Mouse (Mus musculus): ENCODE results near the gene Fam171a2.

The Fam171a2 gene

DNA sequence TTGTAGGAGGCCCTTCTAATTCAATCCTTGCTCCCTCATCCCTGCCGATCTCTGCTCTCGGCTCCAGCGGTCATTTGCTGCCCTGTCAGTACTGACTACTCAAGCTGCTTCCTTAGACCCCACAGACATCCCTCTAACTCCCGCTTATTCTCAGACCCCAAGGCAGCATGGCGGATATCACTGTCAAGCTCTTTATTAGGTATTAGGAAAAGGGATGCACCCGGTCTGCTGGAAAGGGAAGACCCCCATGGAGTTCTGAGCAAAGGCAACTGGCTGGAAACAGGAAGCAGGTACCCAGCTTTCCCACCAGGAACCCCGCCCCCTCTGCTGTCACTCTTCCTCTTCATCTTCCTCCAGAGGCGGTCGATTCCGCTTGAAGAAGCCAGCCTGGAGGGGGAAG is 5.6 kb upstream of the Fam171a2 start:
- DNase-seq: peak; percentile 9

DNA sequence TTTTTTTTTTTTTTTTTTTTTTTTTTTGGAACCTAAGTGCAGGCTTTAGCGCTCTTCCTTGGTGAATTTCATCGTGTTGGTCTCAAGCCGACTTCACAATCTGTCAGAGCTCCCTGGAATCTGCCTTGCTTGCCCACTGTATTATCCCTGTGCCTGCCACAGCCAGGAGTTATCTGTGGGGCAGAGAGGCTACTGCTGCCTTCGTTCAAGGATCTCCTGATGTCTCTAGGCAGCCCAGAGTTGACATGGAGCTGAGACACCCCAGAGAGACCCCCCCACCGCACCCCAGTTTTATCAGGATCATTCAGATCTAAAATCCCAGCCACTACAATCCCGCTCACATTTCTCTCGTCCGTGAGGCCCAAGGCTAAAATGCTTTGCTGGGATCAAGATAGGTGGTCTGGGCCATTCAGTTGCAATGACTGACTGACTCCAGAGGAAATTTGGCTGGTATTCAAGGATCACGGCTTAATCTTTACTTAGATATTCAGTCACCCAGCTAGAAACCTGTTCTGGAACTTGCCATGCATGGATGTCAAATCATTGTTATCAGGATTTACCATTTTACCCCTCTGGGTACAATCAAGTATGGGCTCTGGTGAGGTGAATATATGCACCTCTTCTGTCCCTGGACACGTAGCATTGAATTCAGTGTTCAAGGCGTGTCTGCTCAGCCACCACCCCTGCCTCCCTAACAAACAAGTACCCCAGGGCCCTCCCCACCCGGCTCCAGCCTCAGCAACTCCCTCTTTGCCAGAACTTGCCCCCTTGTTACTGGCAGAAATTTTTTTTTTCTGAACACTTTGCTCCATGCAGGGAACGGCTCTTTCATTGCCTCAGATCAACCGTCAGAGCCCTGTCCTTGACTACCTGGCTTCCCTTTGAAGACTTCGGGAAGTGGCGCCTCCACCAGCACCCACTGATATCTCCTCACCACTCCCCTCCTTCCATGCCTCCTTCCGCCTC is 1.8 kb upstream of the Fam171a2 start:
- peak; percentile 54 for DNase-seq

DNA sequence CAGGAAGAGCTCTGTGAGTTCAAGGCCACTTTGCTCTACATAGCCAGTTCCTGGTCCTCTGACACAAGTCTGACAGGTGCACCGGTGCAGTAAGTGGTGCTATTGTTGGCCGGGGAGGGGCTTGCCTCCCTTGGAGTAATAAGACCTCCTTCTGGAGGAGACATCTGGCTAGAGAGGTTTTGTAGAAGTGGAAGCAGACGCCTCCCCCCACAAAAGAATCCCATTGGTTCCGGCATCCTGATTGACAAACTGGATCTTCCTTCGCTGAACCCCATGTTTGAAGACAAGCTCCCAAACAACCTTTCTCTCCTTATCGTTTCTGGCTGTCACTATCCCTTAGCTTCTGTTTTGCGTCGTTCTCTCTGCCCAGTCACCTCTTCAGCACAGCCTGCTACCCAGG is 845 bp upstream of the Fam171a2 start:
- peak; percentile 45 for DNase-seq

DNA sequence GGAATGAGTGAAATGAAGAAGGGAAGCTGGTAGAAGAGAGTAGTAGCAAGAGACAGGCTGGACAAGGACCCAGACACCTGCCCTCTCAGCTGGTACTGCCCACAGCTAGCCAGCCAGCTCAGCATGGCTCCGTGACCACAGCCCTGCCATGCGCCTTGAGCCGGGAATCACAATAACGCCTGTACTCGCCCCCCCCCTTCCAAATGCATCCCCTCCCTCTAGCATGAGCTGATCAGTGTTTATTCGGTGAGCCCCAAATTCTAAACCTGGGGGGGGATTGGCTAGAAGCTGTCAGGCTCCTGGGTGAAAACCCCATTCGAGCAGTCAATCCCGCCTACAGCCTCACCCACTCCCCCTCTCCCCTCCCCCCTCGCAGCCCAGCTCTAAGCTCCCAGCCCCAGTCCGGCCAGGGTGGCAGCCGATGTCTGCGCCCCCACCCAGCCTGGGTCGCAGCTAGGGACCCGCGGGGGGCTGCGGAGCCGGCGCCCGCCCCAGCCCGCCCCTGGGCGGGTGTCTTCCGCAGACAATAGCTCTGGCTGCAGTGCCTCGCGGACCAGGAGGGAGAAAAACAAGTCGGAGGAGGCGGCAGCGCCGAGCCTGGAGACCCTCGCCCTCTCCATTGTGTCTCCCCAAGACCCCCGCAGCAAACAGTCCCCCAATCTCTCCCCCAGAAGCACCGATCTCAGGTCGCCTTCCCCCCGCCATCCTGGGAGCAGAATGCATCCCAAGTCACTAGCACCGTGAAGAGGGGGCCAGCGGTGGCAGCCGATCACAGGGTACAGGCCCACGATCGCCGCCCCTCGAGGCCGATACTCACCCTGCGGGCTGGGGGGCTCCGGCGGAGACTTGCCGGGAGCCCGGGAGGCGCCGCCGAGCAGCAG is 661 bp downstream of the Fam171a2 start:
- peak; percentile 66 for DNase-seq

DNA sequence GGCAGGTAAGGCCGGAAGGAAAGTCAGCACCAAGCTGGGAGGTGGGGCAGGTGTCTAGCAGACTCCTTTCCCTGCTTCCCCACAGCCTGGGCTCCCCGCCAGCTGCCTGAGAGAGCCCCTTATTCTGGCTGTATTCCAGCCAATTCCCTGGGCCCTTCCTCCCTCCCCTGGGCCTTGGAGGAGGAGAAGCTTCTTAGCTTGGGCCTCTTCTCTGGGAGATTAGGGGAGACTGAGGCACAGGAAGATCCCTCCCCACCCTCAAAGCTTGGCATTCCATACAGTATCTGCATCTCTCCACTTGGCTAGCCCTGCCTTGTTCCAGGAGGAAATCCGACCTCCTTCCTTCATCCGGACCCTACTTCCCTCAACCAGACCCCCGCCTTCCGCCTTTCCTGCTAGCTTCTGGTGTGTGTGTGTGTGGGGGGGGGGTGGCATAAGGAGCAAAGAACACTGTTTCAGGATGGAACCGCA is 1.6 kb downstream of the Fam171a2 start:
- peak; percentile 55 for DNase-seq

DNA sequence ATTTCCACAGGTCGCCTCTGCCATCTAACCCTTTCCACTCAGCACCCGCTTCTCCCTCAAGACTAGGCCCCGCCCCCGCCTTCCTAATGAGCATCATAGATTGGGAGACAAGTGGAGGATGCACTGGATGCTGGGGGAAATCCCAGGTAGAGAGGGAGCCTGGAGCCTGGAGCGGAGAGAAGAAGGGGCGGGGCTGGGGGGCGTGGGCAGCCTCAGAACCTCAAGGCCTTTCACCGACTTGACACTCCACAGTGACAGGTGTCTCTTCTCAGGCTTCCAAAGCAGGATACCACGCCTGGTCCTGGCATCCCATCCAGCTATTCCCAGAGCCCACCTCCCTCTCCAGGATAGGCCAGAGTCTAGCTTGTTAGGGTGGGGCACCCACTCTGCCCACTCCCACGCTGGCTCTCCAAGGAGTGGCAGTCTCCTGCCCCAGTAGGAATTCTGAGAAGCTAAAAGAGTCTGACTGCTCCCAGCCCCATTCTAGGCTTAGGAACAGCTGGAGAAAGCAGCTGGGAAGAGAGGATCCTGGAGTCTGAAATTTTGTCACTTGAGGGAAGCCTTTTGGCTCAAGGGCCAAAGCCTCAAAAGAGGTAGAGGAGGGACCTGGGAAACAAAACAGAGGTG is 2.1 kb downstream of the Fam171a2 start:
- peak; percentile 40 for DNase-seq

DNA sequence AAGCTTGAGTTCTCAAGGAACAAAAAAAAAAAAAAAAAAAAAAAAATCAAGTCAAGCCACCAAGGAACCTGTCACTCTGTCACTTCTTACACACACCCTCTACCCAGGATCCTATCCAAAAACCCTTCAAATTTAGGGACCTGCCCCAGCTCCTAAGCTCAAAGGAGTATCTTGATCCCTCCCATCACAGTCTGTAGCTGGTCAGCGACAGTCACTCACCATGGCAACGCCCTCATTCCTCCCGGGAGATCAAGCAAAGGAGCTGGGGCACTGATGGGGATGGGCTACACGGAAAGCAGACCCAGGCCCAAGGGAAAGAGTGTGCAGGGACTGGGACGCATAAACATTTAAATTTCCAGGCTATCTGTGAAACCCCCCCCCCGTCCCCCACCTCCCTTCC is 2.7 kb downstream of the Fam171a2 start:
- DNase-seq: no peak

DNA sequence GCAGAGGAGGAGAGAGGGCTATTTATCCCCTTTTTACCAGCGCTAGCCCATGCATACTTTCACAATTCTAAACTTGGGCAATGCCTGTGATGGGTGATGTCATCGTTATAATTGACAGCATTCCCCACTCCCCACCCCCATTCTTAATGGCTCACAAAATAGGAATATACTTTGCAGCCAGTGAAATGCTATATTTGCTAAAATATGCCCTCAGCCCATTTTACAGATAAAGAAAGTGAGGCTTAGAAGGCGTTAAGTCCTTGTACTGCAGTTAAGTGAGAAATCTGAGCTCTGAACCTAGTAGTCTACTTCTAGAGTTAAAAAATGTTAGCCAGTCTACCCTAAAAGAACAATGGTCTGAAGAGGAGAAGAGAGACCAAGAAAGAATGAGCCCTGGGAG is 3.2 kb downstream of the Fam171a2 start:
- DNase-seq: no peak

DNA sequence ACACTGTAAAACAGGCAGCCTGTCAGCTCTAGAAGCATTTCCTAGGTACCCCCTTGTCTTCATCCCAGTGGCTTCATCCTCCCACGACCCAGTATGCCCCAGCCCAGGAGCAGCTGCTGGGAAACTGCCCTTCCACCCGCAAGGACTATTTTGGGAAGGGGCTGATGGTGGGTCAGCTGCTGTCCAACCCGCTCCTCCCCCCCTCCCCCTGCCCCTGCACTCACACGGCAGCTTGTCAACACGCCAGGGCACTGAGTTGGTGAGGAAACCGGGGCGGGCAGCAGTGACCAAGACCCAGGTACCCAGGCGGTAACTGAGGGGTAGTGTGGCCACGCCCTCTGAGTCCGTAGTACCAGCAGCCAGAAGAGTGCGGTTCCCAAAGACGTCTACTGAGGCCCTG is 3.7 kb downstream of the Fam171a2 start:
- peak; percentile 34 for DNase-seq

DNA sequence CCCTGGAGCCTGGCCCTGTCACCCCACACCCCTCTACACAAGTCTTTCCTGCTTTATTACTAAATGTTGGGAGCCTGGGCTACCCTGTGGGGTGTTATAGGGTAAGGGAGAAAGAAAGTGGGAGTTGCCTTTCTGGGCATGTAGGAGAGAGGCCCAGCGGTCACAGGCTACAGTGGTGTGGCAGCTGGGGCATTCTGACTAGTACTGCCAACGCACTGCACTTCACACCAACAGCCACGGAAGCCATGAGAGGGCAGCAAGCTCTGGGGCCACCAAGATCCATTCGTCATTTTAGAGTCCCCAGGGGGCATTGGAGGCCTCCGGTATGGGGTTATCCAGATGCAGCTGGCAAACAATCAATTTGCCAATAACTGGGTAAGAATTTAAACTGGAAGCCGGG is 5.4 kb downstream of the Fam171a2 start:
- DNase-seq: peak; percentile 23

DNA sequence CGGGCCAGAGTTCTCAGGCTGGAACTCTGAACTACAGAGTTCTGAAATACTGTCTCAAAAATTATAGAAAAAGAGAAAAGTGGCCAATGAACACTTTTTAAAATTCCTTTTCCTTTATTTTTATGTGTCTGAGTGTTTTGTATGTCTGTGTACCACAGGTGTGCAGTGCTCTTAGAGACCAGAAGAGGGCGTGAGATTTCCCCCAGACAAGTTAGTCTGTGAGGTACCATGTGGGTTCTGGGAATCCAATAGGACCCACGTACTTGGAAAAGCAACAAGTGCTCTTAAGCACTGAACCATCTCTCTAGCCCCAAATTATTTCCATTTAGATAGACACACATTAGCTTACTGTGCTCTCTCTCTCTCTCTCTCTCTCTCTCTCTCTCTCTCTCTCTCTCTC is 6.0 kb downstream of the Fam171a2 start:
- DNase-seq: no peak

DNA sequence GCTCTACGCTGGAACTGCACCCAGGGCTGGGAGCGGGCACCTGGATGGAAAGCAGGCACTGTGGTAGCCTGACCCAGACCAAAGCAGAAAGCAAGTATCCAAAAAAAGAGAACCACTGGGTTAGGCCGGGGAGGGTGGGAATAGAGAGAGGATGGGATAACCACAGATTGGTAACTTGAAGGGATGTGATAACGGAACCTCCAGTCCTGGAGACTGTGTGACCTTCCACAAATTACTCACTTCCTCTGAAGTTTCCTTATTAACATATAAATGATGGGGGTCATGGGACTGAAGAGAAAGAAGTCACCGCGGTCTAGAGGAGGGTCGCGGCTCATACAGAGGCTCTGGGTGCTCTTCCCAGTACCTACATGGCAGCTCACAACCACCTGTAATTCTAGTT is 7.2 kb downstream of the Fam171a2 start:
- DNase-seq: no peak

DNA sequence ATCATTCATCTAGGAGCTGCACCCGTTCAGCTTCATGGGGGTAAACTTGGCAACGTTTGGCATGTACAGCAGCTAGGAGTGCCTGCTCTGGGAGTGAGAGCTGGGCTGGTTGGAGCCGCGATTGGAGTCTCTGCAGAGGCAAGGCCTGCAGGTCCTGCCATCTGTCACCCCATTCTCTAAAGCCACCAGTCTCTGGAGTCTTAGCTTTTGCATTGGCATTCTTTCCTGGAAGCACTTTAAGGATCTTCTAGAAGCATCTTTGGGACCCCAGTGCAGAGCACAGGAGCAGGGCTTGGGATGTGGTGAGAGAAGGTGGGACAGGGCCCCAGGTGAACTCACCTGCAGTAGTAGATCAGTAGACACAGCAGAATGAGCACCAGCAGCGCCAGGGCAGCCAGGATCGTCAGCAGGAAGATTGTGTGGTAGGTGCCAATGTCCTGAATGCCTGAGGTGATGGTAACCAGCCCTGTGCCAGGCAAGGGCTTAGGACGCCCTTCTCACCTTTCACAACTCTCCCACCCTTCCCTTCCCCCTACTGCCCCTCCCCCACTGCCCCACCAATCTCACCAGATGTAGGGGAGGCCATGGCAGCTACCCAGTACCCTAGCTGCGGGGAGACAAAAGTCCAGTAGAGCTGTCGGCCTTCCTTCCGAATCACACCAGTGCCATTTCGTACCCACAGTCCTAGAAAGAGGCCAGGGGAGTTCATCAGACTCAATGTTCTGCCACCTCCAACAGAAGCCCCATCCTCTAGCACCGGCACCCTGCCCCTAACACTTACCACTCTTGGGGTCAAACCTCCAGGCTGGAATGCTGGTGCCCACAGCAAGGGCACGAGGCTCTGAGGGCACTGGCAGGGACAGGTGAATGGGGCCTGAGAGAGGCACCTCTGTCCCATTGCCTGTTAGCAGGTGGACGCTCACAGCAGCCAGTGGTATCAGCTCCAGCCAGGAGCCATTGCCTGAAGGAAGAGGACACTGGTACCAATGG is 8.1 kb downstream of the Fam171a2 start:
- DNase-seq: peak; percentile 69

DNA sequence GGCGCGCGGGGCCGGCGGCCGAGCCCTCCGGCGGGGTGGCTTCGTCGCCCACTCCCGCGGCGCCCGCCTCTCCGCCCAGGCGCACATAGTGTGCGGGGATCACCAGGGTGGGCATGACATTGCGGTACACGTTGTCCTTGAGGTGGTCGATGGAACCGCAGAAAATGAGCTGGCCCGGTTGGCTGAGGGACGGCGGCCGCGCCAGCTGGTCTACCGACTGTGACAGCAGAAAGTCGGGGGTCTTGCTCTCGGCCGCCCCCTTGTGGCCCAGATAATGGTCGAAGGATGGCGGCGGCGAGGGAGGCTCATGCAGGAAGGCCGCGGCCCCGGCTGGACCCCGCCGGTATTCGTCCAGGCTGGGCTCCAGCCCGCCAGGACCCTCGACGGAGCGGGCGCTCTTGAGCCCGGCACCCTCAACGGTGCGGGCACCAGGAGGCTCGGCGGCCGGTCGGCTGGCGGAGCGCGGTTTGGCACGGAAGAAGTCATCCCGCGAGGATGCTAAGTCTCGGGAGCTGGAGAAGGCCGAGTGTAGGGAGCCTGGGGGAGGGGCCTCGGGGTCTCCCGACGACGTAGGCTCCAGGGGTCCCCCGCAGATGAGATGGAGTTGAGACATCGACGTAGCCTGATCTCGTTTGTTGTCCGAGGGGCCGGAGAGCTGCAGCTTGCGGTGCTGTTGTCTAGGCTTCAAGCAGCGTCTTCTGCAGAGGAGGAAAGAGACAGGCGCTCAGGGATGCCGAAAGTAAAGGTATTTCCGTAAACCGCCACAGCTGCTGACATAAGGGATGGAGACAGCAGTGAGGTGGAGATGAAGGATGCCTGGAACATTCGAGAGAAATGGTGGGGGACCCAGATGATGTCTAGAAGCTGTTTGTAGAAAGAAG is 9.0 kb downstream of the Fam171a2 start:
- DNase-seq: peak; percentile 88

DNA sequence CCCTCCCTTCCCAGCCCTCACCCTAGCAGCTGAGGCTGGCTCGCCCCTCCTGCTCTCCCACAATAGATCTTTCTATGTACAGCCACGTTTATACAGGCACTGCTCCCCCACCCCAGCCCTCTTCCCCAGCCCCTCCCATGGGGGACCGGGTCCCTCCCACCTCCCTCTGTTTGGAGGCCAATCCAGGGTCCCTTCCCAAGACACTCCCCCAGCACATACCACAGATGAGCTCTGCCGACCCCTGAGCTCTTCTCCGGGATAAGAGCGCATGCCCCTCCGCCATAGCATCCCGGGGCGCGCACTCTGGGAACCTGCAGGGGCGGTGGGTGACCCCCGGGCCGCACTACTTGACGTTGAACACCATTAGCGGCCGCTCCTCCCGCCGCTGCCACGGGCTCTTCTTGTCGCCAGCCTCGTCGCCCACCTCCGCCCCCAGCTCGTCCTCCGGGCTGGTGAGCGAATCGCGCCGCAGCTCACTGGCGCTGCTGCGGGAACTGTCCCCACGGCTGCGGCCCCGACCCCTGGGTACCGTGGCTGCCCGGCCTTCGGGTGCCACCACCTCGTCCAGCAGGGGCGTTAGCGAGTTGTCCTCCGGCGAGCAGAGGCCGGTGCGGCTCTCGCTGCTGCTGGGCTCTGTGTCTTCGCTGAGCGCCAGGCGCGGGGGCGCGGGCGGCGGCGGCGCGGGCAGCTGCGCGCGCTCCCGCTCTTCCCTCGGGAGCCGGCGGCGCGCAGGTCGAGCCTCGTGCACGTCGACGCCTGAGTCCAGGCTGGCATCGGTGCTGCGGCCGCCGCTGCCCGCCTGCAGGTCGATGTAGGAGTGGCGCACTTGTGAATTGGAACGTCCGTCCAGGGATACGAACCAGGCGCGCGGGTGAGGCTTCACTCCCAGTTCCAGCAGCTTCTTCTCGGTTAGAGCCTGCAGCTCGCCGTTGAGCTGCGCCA is 10.1 kb downstream of the Fam171a2 start:
- DNase-seq: peak; percentile 57

DNA sequence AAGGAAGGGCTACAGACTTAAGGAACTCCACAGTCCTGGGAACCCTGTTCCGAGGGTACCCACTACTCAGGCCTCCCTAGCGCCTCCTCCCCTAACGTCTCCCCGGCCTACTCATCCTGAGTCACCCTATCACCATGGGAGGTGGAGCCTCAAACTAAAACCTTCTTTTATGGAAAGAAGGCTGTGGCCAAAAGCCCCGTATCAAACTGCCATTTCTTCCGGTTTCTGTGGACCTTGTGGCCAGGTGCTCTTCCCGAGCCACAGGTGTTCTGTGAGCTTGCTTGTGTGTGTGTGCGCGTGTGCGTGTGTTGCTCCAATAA is 11.1 kb downstream of the Fam171a2 start:
- DNase-seq: no peak

DNA sequence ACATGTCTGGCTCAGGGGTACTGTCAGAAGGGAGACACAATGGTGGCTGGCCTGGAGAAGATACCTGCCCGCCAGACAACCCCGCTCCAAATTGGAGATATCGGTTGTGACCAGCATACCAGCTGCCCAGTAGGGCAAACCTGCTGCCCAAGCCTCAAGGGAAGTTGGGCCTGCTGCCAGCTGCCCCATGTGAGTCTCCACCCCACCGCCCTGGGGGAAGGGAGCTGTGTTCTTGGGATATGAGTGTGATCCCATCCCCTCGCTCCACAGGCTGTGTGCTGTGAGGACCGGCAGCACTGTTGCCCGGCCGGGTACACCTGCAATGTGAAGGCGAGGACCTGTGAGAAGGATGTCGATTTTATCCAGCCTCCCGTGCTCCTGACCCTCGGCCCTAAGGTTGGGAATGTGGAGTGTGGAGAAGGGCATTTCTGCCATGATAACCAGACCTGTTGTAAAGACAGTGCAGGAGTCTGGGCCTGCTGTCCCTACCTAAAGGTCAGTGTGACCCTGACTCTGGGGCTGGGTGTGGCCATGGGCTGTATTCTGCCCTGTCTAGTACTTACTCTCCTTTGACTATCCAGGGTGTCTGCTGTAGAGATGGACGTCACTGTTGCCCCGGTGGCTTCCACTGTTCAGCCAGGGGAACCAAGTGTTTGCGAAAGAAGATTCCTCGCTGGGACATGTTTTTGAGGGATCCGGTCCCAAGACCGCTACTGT is 11.6 kb downstream of the Fam171a2 start:
- peak; percentile 55 for DNase-seq

DNA sequence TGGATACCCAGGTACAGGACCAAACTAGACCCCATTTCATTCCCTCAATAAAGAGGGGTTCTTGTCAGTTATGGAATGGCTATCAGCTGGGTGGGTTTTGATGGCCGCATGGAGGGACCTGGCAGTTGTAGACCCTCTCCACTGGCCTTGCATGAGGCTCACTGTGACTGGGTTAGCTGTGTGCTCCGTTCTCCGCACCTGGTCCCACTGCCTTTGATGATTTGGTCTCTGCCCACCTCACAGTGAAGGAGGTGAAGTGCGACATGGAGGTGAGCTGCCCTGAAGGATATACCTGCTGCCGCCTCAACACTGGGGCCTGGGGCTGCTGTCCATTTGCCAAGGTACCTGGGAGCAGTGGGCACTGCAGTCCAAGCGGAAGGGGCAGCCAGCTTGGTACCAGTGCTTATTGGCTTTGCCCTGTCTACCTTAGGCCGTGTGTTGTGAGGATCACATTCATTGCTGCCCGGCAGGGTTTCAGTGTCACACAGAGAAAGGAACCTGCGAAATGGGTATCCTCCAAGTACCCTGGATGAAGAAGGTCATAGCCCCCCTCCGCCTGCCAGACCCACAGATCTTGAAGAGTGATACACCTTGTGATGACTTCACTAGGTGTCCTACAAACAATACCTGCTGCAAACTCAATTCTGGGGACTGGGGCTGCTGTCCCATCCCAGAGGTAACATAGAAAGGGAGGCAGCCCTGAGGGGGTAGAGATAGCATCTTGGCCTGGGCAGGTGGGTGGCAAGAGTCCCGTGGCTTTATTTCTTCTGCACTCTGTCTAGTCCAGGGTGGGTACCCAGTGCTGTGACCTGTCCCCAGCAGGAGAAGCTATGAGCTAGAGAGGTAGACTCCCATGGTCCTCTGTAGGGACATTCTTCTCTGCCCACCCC is 12.4 kb downstream of the Fam171a2 start:
- DNase-seq: peak; percentile 35

Data from cerebellum, adult 8-10 months (tissue).